Mouse (Mus musculus) liver, postnatal 0 days (tissue): ENCODE data around the gene Ltbp1.

ENCODE experiments used
- CTCF ChIP-seq: sonication (generic); IDR thresholded peaks from 2 replicates; pipeline ENCODE4 v1.5.1; 2016; ENCODE audit warnings: antibody characterized with exemption, low read depth
- EP300 ChIP-seq: IDR thresholded peaks from 2 replicates; pipeline ENCODE4 v1.6.1; 2016; ENCODE audit warnings: antibody characterized with exemption, low read depth, mild to moderate bottlenecking

DNA sequence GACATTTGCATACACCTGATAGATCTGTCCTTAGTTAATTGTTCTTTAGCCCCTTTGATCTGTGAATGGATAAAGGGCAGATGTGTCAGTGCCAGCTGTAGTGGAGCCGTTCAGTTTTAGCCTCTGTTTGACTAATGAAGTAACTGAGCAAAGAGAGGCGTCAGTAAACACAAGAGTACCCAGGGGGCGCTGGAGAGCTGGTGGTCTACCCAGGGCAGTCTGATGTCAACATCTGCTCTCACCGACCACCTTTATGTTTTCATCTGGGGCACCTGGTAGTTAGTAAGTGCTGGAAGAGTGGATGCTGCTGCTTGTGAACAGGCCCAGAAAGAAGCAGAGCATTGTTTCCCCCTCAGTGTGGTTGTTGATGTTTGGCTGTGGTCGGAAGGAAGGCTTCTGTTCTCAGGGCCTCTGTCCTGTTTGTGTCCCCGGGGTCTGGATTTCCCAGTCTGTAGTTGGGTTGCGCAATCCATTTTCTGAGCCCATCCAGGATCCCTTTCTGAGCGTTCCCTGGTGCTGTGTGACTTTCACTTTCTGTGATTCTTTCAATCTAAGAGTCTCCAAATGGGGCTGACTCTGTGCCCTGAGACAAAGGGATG lies 123.1 kb downstream of the Ltbp1 start:
- peak; percentile 62 for TF ChIP-seq CTCF
- no peak for TF ChIP-seq EP300
